Mouse (Mus musculus): ENCODE measurements around the gene Mfsd9. TPM values are rescaled to one million over a fixed set of nuclear protein-coding genes. Genes with fewer than 3 reads are reported as not detected.

Mfsd9 gene
- total RNA-seq, 1 experiment from 2014 or later = 0.76 TPM

DNA sequence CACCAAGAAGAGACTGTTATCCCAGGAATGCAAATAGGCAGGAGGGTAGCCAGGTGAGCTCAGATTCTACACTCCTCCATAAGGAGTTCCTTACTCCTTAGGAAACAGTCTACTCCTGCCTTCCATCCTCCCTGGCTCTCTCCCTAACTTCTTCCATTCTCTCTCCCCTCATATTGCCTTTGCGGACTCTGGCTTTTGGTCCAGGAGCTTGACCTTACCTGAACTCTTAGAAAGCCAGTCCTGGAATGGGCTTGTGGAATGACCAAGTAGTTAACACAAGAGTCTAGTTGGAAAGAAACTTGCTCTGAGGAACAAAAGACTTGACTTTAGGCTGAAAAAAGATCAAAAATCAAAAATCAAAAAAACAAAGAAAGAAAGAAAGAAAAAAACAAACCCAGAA is 61.9 kb downstream of the Mfsd9 start:
- ATAC-seq (replicated peaks; ENCODE audit: insufficient number of reproducible peaks, low FRiP score, low TSS enrichment, poor library complexity, severe bottlenecking) = no peak

DNA sequence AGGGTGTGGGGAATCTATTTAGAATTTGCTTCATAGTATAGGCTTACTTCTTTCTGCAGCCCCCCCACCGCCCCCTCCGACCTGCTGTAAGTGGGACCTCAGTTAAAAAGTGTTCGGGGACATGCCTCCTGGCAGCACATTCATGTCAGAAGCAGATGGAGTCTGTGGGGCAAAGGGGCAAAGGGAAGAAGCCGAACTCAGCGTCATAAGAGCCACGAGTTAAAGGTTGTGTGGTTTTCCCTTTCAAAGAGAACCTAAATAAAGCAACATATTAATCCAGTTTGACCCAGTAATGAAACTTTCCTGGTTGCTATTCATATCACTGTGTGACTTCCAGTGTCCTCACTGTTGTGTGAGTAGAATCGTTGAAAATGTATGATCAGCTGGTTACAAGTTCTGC is 63.1 kb downstream of the Mfsd9 start:
- no peak for ATAC-seq (replicated peaks; ENCODE audit: insufficient number of reproducible peaks, low FRiP score, low TSS enrichment, poor library complexity, severe bottlenecking)

DNA sequence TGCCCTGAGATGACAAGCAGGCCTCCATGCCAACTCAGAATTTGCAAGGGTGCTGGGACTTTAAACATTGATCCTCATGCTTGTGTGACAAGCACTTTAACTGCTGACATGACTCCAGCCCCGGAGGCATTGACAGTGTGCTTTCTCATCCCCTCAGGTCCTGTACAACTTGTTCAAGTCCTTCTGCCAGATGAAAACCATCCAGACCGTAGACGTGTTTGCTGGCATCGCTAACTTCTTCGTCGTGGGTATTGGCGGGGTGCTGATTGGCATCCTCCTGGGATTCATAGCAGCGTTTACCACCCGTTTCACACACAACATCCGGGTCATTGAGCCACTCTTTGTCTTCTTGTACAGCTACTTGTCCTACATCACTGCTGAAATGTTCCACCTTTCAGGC is 64.4 kb downstream of the Mfsd9 start:
- ATAC-seq (replicated peaks; ENCODE audit: insufficient number of reproducible peaks, low FRiP score, low TSS enrichment, poor library complexity, severe bottlenecking) = no peak

Other genes with a start within 250 kb of the Mfsd9 start
- gene Slc9a4, start 210.6 kb downstream of the Mfsd9 start, total RNA-seq (2017) = 0.57 to 0.78 TPM in 2 of 3 replicates, not detected in the other
- gene Slc9a2, start 110.1 kb downstream of the Mfsd9 start, total RNA-seq (2017) = 0.87 to 1.1 TPM (median 0.96 TPM) in 3 replicates
- gene Tmem182, start 14.9 kb upstream of the Mfsd9 start, total RNA-seq (2017) = not detected in 3 replicates